Mouse (Mus musculus) myocyte (in vitro differentiated cells): ENCODE measurements around the gene Ppp6r1. TPM values are rescaled to one million over a fixed set of nuclear protein-coding genes. Genes with fewer than 3 reads are reported as not detected.

Experiments used
- H3K27me3 ChIP-seq: one replicate; pipeline ENCODE4 v1.6.1; 2011; ENCODE audit not compliant: control insufficient read depth, insufficient read depth, insufficient read length
- H3K36me3 ChIP-seq: one replicate; pipeline ENCODE4 v1.6.1; 2011; ENCODE audit not compliant: control insufficient read depth, insufficient read depth
- H3K4me2 ChIP-seq: one replicate; pipeline ENCODE4 v1.6.1; 2011; ENCODE audit warnings: low read depth, control low read depth
- H3K4me3 ChIP-seq: one replicate; pipeline ENCODE4 v1.5.1; 2011; ENCODE audit warnings: mild to moderate bottlenecking, control low read depth, moderate library complexity
- H3K79me2 ChIP-seq: one replicate; pipeline ENCODE4 v1.6.1; 2011; ENCODE audit not compliant: control insufficient read depth, insufficient read depth
- H3ac ChIP-seq: one replicate; pipeline ENCODE4 v1.6.1; 2011; ENCODE audit not compliant: control insufficient read depth, insufficient read length
- CEBPB ChIP-seq: IDR thresholded peaks from 2 replicates; pipeline ENCODE4 v1.6.1; 2011; ENCODE audit warnings: mild to moderate bottlenecking, moderate library complexity; ENCODE audit not compliant: poor library complexity, insufficient read depth, severe bottlenecking
- E2F4 ChIP-seq: IDR thresholded peaks from one replicate; pipeline ENCODE4 v1.6.1; 2011; ENCODE audit warnings: mild to moderate bottlenecking, control low read depth, moderate library complexity; ENCODE audit not compliant: insufficient read depth
- MAX ChIP-seq: IDR thresholded peaks from one replicate; pipeline ENCODE4 v1.6.1; 2011; ENCODE audit warnings: low read depth, mild to moderate bottlenecking, control low read depth
- MYOD1 ChIP-seq, 3 experiments: IDR thresholded peaks; one replicate each; pipeline ENCODE4 v1.6.1; 2011; ENCODE audit warnings: control low read depth in 2 of 3, low read depth in 2 of 3, mild to moderate bottlenecking in 2 of 3, moderate library complexity in 1 of 3; ENCODE audit not compliant: insufficient read length in 2 of 3, control insufficient read depth in 1 of 3
- MYOG ChIP-seq, 3 experiments: IDR thresholded peaks; one replicate each; pipeline ENCODE4 v1.6.1; 2011; ENCODE audit warnings: control low read depth in 2 of 3, low read depth in 2 of 3, mild to moderate bottlenecking in 2 of 3; ENCODE audit not compliant: insufficient read length in 2 of 3, control insufficient read depth in 1 of 3, insufficient read depth in 1 of 3
- POLR2A ChIP-seq: IDR thresholded peaks from one replicate; pipeline ENCODE4 v1.6.1; 2011; ENCODE audit warnings: low read depth, mild to moderate bottlenecking, control low read depth, moderate library complexity; ENCODE audit not compliant: insufficient read length
- POLR2AphosphoS2 ChIP-seq: IDR thresholded peaks from one replicate; pipeline ENCODE4 v1.6.1; 2011; ENCODE audit warnings: low read depth, control low read depth; ENCODE audit not compliant: insufficient read length
- REST ChIP-seq: IDR thresholded peaks from one replicate; pipeline ENCODE4 v1.6.1; 2011; ENCODE audit warnings: mild to moderate bottlenecking, control low read depth, moderate library complexity; ENCODE audit not compliant: insufficient read depth, insufficient read length
- SRF ChIP-seq: IDR thresholded peaks from one replicate; pipeline ENCODE4 v1.6.1; 2011; ENCODE audit warnings: low read depth; ENCODE audit not compliant: control insufficient read depth, insufficient read length
- TCF12 ChIP-seq: IDR thresholded peaks from one replicate; pipeline ENCODE4 v1.6.1; 2011; ENCODE audit warnings: mild to moderate bottlenecking, control low read depth; ENCODE audit not compliant: poor library complexity, insufficient read depth, severe bottlenecking
- TCF3 ChIP-seq: IDR thresholded peaks from one replicate; pipeline ENCODE4 v1.6.1; 2011; ENCODE audit warnings: low read depth, control low read depth; ENCODE audit not compliant: insufficient read length
- USF1 ChIP-seq: IDR thresholded peaks from one replicate; pipeline ENCODE4 v1.6.1; 2011; ENCODE audit warnings: low read depth, mild to moderate bottlenecking, control low read depth, moderate library complexity
- polyA plus RNA-seq: library from polyadenylated mRNA; unstranded; fragments of >200 nt; fragmentation: generic; extraction: Trizol; gene quantifications from one replicate; pipeline ENCODE4 v1.2.1, GENCODE M21; 2012; ENCODE audit warnings: missing spikeins

Gene Ppp6r1
- polyA plus RNA-seq, 1 experiment = 46.1 TPM

- H3K27me3 ChIP-seq = no peaks in the 10 kb centered on the region
- H3K79me2 ChIP-seq = no peaks in the 10 kb centered on the region
- no peak overlapping the region for H3K4me3 ChIP-seq
- peaks cover 12% of the 10 kb centered on the region for H3K36me3 ChIP-seq
- H3ac ChIP-seq = no peak overlapping the region
- TF ChIP-seq SRF (no peak), TCF12 (no peak), USF1 (no peak), MYOG (IDR thresholded peaks at IDR 0.05; ENCODE audit: control insufficient read depth in 1 of 3, insufficient read depth in 1 of 3, insufficient read length in 2 of 3, low read depth in 2 of 3) (no peak), POLR2AphosphoS2 (no peak), E2F4 (no peak), POLR2A (no peak), TCF3 (no peak)
- H3K4me2 ChIP-seq = no peak overlapping the region
These were observed 16.4 kb upstream of the Ppp6r1 start for GRCm38 (mm10) chr7:4675200-4675599.

- H3K36me3 ChIP-seq = peaks cover 12% of the 10 kb centered on the region
- H3K4me2 ChIP-seq = no peak overlapping the region
- TF ChIP-seq MYOG (IDR thresholded peaks at IDR 0.05; ENCODE audit: control insufficient read depth in 1 of 3, insufficient read depth in 1 of 3, insufficient read length in 2 of 3, low read depth in 2 of 3) = no peak
- TF ChIP-seq POLR2AphosphoS2 = no peak
- no peak for TF ChIP-seq USF1
- TF ChIP-seq E2F4 = no peak
- no peak for TF ChIP-seq REST
- no peak overlapping the region for H3K4me3 ChIP-seq
- H3K79me2 ChIP-seq = no peaks in the 10 kb centered on the region
- no peak overlapping the region for H3ac ChIP-seq
- H3K27me3 ChIP-seq = no peaks in the 10 kb centered on the region
These were observed 15.4 kb upstream of the Ppp6r1 start for GRCm38 (mm10) chr7:4674114-4674731.

GRCm38 (mm10) chr7:4671956-4672355, 13.1 kb upstream of the Ppp6r1 start:
- TF ChIP-seq SRF (no peak), E2F4 (no peak), TCF12 (no peak), CEBPB (no peak), TCF3 (no peak), USF1 (no peak), REST (no peak), POLR2AphosphoS2 (no peak), MAX (no peak), POLR2A (no peak), MYOD1 (IDR thresholded peaks at IDR 0.05; ENCODE audit: control insufficient read depth in 1 of 3, insufficient read length in 2 of 3, low read depth in 2 of 3) (no peak), MYOG (IDR thresholded peaks at IDR 0.05; ENCODE audit: control insufficient read depth in 1 of 3, insufficient read depth in 1 of 3, insufficient read length in 2 of 3, low read depth in 2 of 3) (no peak)
- Histone ChIP-seq H3K4me3 (no peak overlapping the region), H3K79me2 (no peaks in the 10 kb centered on the region), H3ac (no peak overlapping the region), H3K27me3 (no peaks in the 10 kb centered on the region), H3K36me3 (peaks cover 12% of the 10 kb centered on the region), H3K4me2 (no peak overlapping the region)

GRCm38 (mm10) chr7:4670655-4671255, 11.9 kb upstream of the Ppp6r1 start:
- Histone ChIP-seq H3K4me3 (no peak overlapping the region), H3K4me2 (no peak overlapping the region), H3K79me2 (no peaks in the 10 kb centered on the region), H3ac (no peak overlapping the region), H3K36me3 (peaks cover 7% of the 10 kb centered on the region), H3K27me3 (no peaks in the 10 kb centered on the region)
- TF ChIP-seq MYOG (IDR thresholded peaks at IDR 0.05; ENCODE audit: control insufficient read depth in 1 of 3, insufficient read depth in 1 of 3, insufficient read length in 2 of 3, low read depth in 2 of 3) = no peak
- TF ChIP-seq REST = no peak
- TF ChIP-seq USF1 = no peak
- no peak for TF ChIP-seq MYOD1 (IDR thresholded peaks at IDR 0.05; ENCODE audit: control insufficient read depth in 1 of 3, insufficient read length in 2 of 3, low read depth in 2 of 3)

GRCm38 (mm10) chr7:4669156-4669555, 10.3 kb upstream of the Ppp6r1 start:
- Histone ChIP-seq H3K27me3 (no peaks in the 10 kb centered on the region), H3K4me3 (no peak overlapping the region)
- TF ChIP-seq REST (no peak), MAX (no peak), MYOG (IDR thresholded peaks at IDR 0.05; ENCODE audit: control insufficient read depth in 1 of 3, insufficient read depth in 1 of 3, insufficient read length in 2 of 3, low read depth in 2 of 3) (no peak), E2F4 (no peak), SRF (no peak), MYOD1 (IDR thresholded peaks at IDR 0.05; ENCODE audit: control insufficient read depth in 1 of 3, insufficient read length in 2 of 3, low read depth in 2 of 3) (no peak), TCF3 (no peak), POLR2A (no peak), USF1 (no peak), TCF12 (no peak), CEBPB (no peak), POLR2AphosphoS2 (no peak)

More at GRCm38 (mm10) chr7:4669156-4669555, 10.3 kb upstream of the Ppp6r1 start:
- peaks cover 6% of the 10 kb centered on the region for H3K36me3 ChIP-seq
- H3ac ChIP-seq = no peak overlapping the region
- no peaks in the 10 kb centered on the region for H3K79me2 ChIP-seq
- no peak overlapping the region for H3K4me2 ChIP-seq
